Mouse (Mus musculus) spleen, adult 2 months (tissue): Measurements from ENCODE around the gene Emc9. TPM values are rescaled to one million over a fixed set of nuclear protein-coding genes. Genes with fewer than 3 reads are reported as not detected.
A peak's percentile ranks its signal among the peaks of the same experiment; 100 is the strongest.

Source experiments
- DNase-seq, 2 experiments: peaks; one replicate each; pipeline versions ENCODE4 v3.0.0 to v3.0.0-alpha.2; 2012 to 2021; ENCODE audit warnings: low spot score in 2 of 2, low read depth in 1 of 2
- H3K27ac ChIP-seq: fragments of 200-500 bp; 2 replicates; pipeline ENCODE4 v1.5.1; 2012; ENCODE audit warnings: low read length, inconsistent platforms; ENCODE audit not compliant: insufficient read depth
- H3K27me3 ChIP-seq: fragments of 200-500 bp; 2 replicates; pipeline ENCODE4 v1.6.1; 2012; ENCODE audit warnings: mild to moderate bottlenecking, moderate library complexity, low read length, inconsistent platforms; ENCODE audit not compliant: control insufficient read depth, insufficient read depth
- H3K36me3 ChIP-seq: fragments of 200-500 bp; 2 replicates; pipeline ENCODE4 v1.6.1; 2012; ENCODE audit warnings: mild to moderate bottlenecking, low read length, inconsistent platforms; ENCODE audit not compliant: control insufficient read depth, insufficient read depth
- H3K4me1 ChIP-seq: fragments of 200-500 bp; 2 replicates; pipeline ENCODE4 v1.6.1; 2011; ENCODE audit warnings: inconsistent platforms; ENCODE audit not compliant: control insufficient read depth, insufficient read depth, insufficient read length
- H3K4me3 ChIP-seq: fragments of 200-500 bp; 2 replicates; pipeline ENCODE4 v1.5.1; 2011; ENCODE audit warnings: mild to moderate bottlenecking, inconsistent platforms; ENCODE audit not compliant: insufficient read depth, insufficient read length; ENCODE audit errors: extremely low read depth
- CTCF ChIP-seq: fragments of 200-500 bp; IDR thresholded peaks from 2 replicates; pipeline ENCODE4 v1.5.1; 2011; ENCODE audit warnings: mild to moderate bottlenecking, inconsistent platforms; ENCODE audit not compliant: insufficient read depth, insufficient read length, insufficient replicate concordance; ENCODE audit errors: extremely low read depth
- POLR2A ChIP-seq: fragments of 200-500 bp; IDR thresholded peaks from 2 replicates; pipeline ENCODE4 v1.6.1; 2011; ENCODE audit warnings: low read depth, low read length, inconsistent platforms
- WGBS: fragments of 180-500 bp; shearing (Covaris S2); methylation state at CpG from one replicate; pipeline ENCODE4 v1.1.7; 2018; 5-methylcytosine and 5-hydroxymethylcytosine counted together
- polyA plus RNA-seq: library from polyadenylated mRNA; depleted of rRNA; stranded (reverse); fragments of >200 nt; gene quantifications from 2 replicates; pipeline ENCODE4 v1.2.3, GENCODE M21; 2012

Emc9 gene
- polyA plus RNA-seq, 1 experiment = 15.0 TPM

DNA sequence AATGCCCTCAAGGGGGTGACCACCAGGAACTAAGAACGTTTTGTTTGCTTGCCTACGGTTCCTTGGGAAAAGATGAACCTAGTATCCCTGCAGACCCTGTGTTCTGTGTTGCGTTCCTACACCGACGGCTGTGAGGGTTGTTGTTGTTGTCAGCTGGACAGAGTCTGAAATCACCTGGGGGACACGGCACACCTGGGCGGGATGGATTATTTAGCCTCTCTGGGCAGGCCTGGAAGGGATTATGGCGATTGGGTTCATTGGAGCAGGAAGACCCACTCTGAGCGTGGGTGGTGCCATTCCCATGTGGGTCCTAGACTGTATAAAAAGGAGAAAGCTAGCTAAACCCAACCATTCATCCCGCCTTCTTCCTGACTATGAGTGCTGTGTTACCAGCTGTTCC lies 23.2 kb downstream of the Emc9 start:
- Histone ChIP-seq H3K36me3 (peaks cover 21% of the 10 kb centered on the region), H3K4me1 (peaks cover 7% of the 10 kb centered on the region; the same call in 1 of the 2 replicates), H3K4me3 (no peak overlapping the region), H3K27ac (no peak overlapping the region), H3K27me3 (no peaks in the 10 kb centered on the region)
- TF ChIP-seq POLR2A = no peak
- TF ChIP-seq CTCF = no peak
- DNase-seq = no peak
- WGBS = 91% methylated on average over 10 of the region's 10 CpGs

DNA sequence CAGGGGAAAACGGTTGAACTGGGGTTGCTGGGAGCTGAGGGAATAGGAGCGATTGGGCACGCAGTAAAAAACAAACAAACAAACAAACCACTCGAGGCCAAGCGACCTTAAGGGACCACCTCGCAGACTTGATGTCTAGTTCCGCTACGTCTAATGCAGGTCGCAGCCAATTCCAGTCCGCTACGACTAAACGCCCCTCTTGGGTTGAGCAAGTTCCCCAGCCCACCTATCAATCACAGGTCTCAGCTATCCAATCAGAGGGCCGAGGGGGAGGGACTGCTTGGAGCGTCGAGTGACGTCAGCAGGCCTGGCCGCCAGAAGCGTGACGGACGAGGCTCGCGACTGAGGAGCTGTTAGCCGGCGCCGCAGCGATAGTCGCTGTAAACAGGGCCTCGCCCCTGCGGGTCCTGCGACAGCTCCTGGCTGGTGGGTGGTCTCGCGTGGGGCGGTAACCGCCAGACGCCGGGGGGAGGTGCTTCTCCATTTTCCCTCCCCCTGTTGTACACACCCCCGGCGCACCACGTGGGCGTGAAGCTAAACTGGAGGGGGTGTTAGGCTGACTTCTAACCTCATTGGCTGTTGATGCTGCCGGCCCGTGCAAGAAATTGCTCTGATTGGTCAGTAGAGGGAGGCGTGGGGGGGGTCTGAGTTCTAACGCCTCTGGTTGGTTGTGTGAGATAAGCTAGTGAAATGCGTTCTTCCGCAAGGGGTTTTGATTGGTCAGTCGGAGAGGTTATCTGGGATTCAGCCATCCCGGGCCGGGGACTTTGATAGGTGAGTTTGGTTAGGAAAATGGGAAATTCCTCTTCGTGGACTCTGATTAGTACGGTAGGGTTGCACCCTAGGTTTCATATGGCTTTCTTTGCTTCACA lies 24.7 kb downstream of the Emc9 start, which contains the start of gene A730061H03Rik:
Gene A730061H03Rik (minus strand): TSS at position 205 of the 872 bp plus-strand sequence.
- WGBS = 1% methylated on average over 51 of the region's 51 CpGs

DNA sequence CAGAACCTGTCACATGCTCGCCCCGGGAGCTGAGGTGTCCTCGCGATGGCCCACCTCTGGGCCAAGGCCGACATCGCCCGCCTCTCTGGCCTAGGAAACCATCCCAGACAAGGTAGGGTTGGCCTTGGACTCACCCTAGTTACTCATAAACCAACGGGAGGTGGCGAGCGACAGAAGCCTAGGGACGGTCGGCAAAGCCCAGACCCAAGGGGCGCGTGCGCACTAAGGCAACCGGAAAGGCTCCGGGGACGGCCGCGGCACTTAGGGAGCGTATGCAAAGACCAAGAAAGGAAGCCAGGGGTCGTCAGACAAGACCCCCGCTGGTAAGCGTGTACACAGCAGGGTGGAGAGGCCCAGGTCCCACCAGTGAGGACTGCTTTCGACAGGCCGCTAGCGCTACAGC lies 25.3 kb downstream of the Emc9 start, which contains the start of gene Dcaf11:
Gene Dcaf11 (plus strand): TSS at position 208 of the 403 bp plus-strand sequence.
- Histone ChIP-seq H3K4me3 (peak within 1 kb of the TSS; percentile 91), H3K27me3 (no peaks in the 10 kb centered on the region), H3K36me3 (peaks cover 8% of the 10 kb centered on the region), H3K27ac (peak within 1 kb of the TSS; percentile 100), H3K4me1 (peaks cover 7% of the 10 kb centered on the region; the same call in 1 of the 2 replicates)
- TF ChIP-seq CTCF (no peak), POLR2A (peak; percentile 70)
- peak; percentile 83 to 87 for DNase-seq
- WGBS = under 1% methylated on average over 27 of the region's 27 CpGs

More for the DNA sequence above, 24.7 kb downstream of the Emc9 start, which contains the start of gene A730061H03Rik:
- DNase-seq = peak; percentile 96 to 99
- peak within 1 kb of the TSS; percentile 91 for H3K4me3 ChIP-seq
- no peaks in the 10 kb centered on the region for H3K27me3 ChIP-seq
- peak; percentile 88 for TF ChIP-seq POLR2A
- TF ChIP-seq CTCF = no peak
- peaks cover 7% of the 10 kb centered on the region; the same call in 1 of the 2 replicates for H3K4me1 ChIP-seq
- H3K36me3 ChIP-seq = peaks cover 10% of the 10 kb centered on the region
- peak within 1 kb of the TSS; percentile 100 for H3K27ac ChIP-seq

DNA sequence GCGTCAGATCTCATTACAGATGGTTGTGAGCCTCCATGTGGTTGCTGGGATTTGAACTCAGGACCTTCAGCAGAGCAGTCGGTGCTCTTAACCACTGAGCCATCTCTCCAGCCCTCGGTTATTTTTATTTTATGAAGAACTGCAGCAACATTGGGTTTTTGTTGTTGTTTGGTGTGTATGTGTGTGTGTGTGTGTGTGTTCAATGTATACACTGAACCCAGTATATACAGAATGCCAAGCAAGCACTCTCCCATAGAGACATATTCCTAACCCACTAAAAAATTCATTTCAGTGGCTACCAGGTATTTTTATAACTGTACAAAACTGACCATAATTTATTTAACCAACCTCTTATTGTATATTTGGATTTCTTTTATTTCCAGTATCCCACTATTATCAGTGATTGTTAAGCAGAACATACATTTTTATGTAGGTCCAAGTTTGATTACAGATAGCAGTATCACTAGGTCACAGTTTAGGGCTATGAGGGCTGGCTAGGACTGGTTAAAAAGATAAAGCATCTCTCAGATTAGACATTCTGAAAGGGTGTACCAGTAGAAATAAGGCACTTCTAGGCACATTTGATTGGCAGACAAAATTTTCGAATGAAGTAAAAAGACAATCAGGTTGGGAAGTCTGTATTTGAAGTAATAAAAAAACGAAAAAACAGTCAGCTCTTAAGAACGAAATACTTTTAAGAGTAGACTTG lies 26.2 kb downstream of the Emc9 start:
- Histone ChIP-seq H3K36me3 (peaks cover 6% of the 10 kb centered on the region), H3K27ac (no peak overlapping the region), H3K4me1 (peaks cover 7% of the 10 kb centered on the region; the same call in 1 of the 2 replicates), H3K4me3 (peak overlapping the region; percentile 91; the same call in 1 of the 2 replicates), H3K27me3 (no peaks in the 10 kb centered on the region)
- WGBS = 45% methylated on average over 6 of the region's 6 CpGs
- no peak for DNase-seq
- TF ChIP-seq POLR2A (no peak), CTCF (no peak)

DNA sequence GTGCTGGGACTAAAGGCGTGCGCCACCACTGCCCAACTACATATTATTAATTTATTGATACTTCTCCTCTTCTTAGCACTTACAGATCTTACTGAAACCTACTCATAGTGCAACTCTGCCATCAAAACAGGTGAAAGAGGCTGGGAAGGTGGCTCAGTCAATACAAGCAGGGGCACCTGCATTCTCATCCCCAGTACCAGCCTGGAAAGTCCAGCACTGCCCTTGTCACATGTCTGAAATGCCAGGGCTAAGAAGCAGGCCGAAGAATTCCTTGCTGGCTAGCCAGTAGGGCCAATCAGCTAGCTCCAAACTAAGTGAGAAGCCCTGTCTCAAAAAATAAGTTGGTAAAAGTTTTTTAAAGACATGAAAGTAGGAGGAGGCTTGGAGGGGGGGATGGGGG lies 27.5 kb downstream of the Emc9 start:
- Histone ChIP-seq H3K27me3 (no peaks in the 10 kb centered on the region), H3K4me3 (no peak overlapping the region), H3K36me3 (no peaks in the 10 kb centered on the region), H3K27ac (peak overlapping the region; percentile 45), H3K4me1 (peaks cover 7% of the 10 kb centered on the region; the same call in 1 of the 2 replicates)
- DNase-seq = no peak
- TF ChIP-seq CTCF (no peak), POLR2A (no peak)
- 79% methylated on average over 3 of the region's 3 CpGs for WGBS

DNA sequence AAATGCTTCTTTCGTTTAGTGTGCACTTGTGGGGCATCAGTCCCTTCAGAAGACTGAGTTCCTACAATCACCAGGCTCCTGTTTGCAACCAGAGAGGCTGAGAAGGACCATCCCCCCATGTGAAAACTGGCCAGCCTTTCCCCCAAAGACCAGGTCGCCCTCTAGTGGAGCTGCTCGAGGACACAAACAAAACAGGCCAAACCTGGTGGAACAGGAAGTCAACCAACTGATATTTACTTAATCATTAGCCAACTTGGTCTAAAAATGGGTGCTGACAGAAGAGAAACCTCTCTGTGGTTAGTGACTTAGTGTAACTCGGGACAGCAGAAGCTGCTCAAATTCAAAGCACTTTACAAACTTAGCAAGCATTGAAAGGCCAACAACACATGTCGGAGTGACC lies 28.1 kb downstream of the Emc9 start:
- peaks cover 7% of the 10 kb centered on the region; the same call in 1 of the 2 replicates for H3K4me1 ChIP-seq
- no peaks in the 10 kb centered on the region for H3K36me3 ChIP-seq
- 14% methylated on average over 5 of the region's 5 CpGs for WGBS
- TF ChIP-seq CTCF = peak; percentile 84; the same call in 1 of the 2 replicates
- TF ChIP-seq POLR2A = no peak
- peak; percentile 71 to 84 for DNase-seq
- no peaks in the 10 kb centered on the region for H3K27me3 ChIP-seq
- no peak overlapping the region for H3K4me3 ChIP-seq
- peak overlapping the region; percentile 45 for H3K27ac ChIP-seq
